Comparison of ENCODE assay signal across 8 mouse cellular contexts in the genomic region with DNA sequence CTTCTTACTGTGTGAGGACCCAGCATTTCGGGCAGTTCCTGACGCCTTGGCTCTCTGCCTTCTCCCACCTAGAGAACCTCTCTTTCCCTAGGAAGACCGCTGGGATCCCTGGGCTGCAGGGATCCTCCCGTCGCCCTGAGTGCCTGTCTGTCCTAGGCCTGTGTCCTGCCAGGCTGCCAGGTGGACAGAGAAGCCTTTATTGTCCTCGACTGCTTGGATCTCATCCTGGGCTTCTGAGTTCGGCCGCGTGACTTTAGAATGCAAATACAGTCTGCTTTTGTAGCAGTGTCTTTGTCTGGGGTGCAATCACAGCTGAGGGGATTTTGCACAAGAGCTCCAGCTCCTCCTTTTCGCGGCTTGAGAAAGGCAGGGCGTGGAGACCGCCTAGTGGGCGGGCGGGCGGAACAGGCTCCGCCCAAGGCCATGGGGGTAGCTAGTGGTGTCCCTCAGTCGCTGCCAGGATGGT.
A peak's percentile ranks its signal among the peaks of the same experiment; 100 is the strongest.
DNase-seq lines count a peak whose midpoint lies in the region; ATAC-seq and TF ChIP-seq lines count a peak whose summit lies in the region.

No protein-coding gene starts in this region.

- TF ChIP-seq EP300 in liver, embryonic 14.5 days (IDR thresholded peaks at IDR 0.05; ENCODE audit: low read depth): no peak

- 1% methylated on average over 18 of the region's 18 CpGs for WGBS in forebrain, embryonic 12.5 days
- 5% methylated on average over 18 of the region's 18 CpGs for WGBS in liver, embryonic 14.5 days (ENCODE audit: insufficient replicate concordance)
- 3% methylated on average over 18 of the region's 18 CpGs for WGBS in neural tube, embryonic 11.5 days

- peak overlapping the region; percentile 80 for H3K27ac ChIP-seq in forebrain, embryonic 12.5 days
- H3K27ac ChIP-seq in liver, embryonic 14.5 days: no peak overlapping the region
- no peak overlapping the region for H3K27ac ChIP-seq in neural tube, embryonic 11.5 days (ENCODE audit: low read depth, low read length)

- no peaks in the 10 kb centered on the region for H3K36me3 ChIP-seq in forebrain, embryonic 12.5 days (replicated peaks)
- no peaks in the 10 kb centered on the region for H3K36me3 ChIP-seq in liver, embryonic 14.5 days (replicated peaks; ENCODE audit: control insufficient read depth, insufficient read depth, low read depth)
- no peaks in the 10 kb centered on the region for H3K36me3 ChIP-seq in neural tube, embryonic 11.5 days (ENCODE audit: control insufficient read depth, insufficient read depth, low read length)

- H3K27me3 ChIP-seq in forebrain, embryonic 12.5 days: no peaks in the 10 kb centered on the region
- H3K27me3 ChIP-seq in liver, embryonic 14.5 days (ENCODE audit: control insufficient read depth, insufficient read depth, low read length): no peaks in the 10 kb centered on the region; the same call in 1 of the 2 replicates
- no peaks in the 10 kb centered on the region for H3K27me3 ChIP-seq in neural tube, embryonic 11.5 days (ENCODE audit: control insufficient read depth, insufficient read depth, low read length)

- DNase-seq in thymus, postnatal 4 days: peak; percentile 10
- no peak for DNase-seq in thymus, adult 18-20 months
- peak; percentile 28 for DNase-seq in heart, postnatal 25 days (ENCODE audit: low spot score)
- peak; percentile 51 for DNase-seq in layer of hippocampus, adult 11-12 months (ENCODE audit: low spot score)
- no peak for DNase-seq in liver, embryonic 14.5 days (ENCODE audit: low read depth in 3 of 3, low spot score in 3 of 3)
- peak; percentile 77 for DNase-seq in neural tube, embryonic 11.5 days (ENCODE audit: low spot score)
- DNase-seq in telencephalon, adult 2 months (ENCODE audit: low read depth, low spot score): peak; percentile 57

- no peak for TF ChIP-seq CTCF in liver, embryonic 14.5 days (IDR thresholded peaks at IDR 0.05; ENCODE audit: low read depth)

- H3K9me3 ChIP-seq in forebrain, embryonic 12.5 days: no peaks in the 10 kb centered on the region
- no peaks in the 10 kb centered on the region for H3K9me3 ChIP-seq in liver, embryonic 14.5 days (ENCODE audit: control insufficient read depth, low read length)
- no peaks in the 10 kb centered on the region for H3K9me3 ChIP-seq in neural tube, embryonic 11.5 days (ENCODE audit: control insufficient read depth, low read length)

- intact Hi-C loops in heart, postnatal 25 days (cut with DNase I): loop anchor here (1.0 kb wide), 1 partner anchor 16 kb away; no protein-coding TSS in a partner anchor

- H3K4me2 ChIP-seq in forebrain, embryonic 12.5 days: peak overlapping the region; percentile 43
- peak overlapping the region; percentile 42 for H3K4me2 ChIP-seq in liver, embryonic 14.5 days (ENCODE audit: low read depth)
- peak overlapping the region; percentile 48 for H3K4me2 ChIP-seq in neural tube, embryonic 11.5 days (ENCODE audit: low read depth)

- peak; percentile 92 for ATAC-seq in forebrain, embryonic 12.5 days (ENCODE audit: low FRiP score)
- no peak for ATAC-seq in liver, embryonic 14.5 days (ENCODE audit: insufficient read depth)
- ATAC-seq in neural tube, embryonic 11.5 days (ENCODE audit: insufficient read depth, low FRiP score, low TSS enrichment): peak; percentile 93

- peak overlapping the region; percentile 13 for H3K9ac ChIP-seq in forebrain, embryonic 12.5 days
- H3K9ac ChIP-seq in liver, embryonic 14.5 days (replicated peaks): no peak overlapping the region
- peak overlapping the region; percentile 67 for H3K9ac ChIP-seq in neural tube, embryonic 11.5 days (ENCODE audit: low read length)

- peaks cover 20% of the 10 kb centered on the region for H3K4me1 ChIP-seq in forebrain, embryonic 12.5 days
- no peaks in the 10 kb centered on the region for H3K4me1 ChIP-seq in liver, embryonic 14.5 days (replicated peaks; ENCODE audit: control insufficient read depth in 2 of 2, insufficient read depth in 2 of 2, low read length in 1 of 2)
- H3K4me1 ChIP-seq in neural tube, embryonic 11.5 days (ENCODE audit: control insufficient read depth, insufficient read depth, low read length): peaks cover 5% of the 10 kb centered on the region

- peak overlapping the region; percentile 13 for H3K4me3 ChIP-seq in forebrain, embryonic 12.5 days (replicated peaks)
- no peak overlapping the region for H3K4me3 ChIP-seq in liver, embryonic 14.5 days (ENCODE audit: insufficient read depth in 1 of 2, low read depth in 2 of 2, low read length in 2 of 2)
- H3K4me3 ChIP-seq in neural tube, embryonic 11.5 days (ENCODE audit: low read depth, low read length): peak overlapping the region; percentile 26; the same call in 1 of the 2 replicates

Comparison
In these comparisons a context has a peak if more than half of its experiments do, and no peak if none do; other contexts are left out.
1. DNase-seq: peak in thymus, postnatal 4 days (single experiment), heart, postnatal 25 days (single experiment), layer of hippocampus, adult 11-12 months (single experiment), neural tube, embryonic 11.5 days (single experiment) and telencephalon, adult 2 months (single experiment); none in thymus, adult 18-20 months (0 of 2) and liver, embryonic 14.5 days (0 of 3).
2. H3K4me3 ChIP-seq: peak in forebrain, embryonic 12.5 days (single experiment) and neural tube, embryonic 11.5 days (single experiment); none in liver, embryonic 14.5 days (0 of 2).
3. Peak in every context shown above with its lines, with median percentiles within 50 percentile points of each other: H3K4me2 ChIP-seq.